Mouse (Mus musculus): ENCODE data around the gene Clrn3. TPM values are rescaled to one million over a fixed set of nuclear protein-coding genes. Genes with fewer than 3 reads are reported as not detected.

Gene Clrn3
- polyA plus RNA-seq, 1 experiment from 2014 or later: 0.33 TPM

DNA sequence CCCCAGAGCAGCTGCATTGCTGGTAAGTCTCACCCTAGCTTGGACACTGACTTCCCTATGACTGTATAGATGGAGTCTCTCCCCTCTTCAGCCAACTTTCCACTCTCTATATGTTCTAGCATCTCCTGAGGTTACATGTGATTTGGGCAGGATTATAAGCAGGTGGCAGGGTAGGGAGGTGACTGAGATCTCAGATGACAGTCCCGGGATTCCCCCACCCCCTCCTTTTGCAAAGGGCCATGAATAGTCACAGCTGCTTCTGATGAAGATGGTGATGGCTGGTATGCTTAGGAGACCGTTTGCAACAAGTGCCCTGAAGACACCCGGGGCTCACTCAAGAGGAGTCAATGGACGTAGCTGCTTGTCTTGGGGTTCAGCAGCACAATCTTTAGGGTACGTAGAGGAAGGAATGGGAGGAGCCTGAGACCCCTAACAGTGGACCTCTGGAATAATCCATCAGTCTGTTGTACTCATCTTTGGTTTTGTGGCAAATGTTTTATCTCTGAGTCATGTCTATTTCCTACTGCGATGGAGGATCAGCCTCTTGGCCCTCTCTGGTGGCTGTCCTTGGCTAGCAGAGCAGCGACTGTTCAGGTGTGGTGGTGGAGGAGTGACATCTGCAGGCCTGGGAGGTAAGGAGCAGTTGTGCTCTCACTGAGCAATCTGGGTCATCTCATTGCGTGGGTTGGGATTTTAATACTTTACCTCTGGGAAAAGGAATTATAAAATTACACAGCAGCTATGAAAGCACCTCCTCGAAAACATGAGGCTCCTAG, 38.5 kb downstream of the Clrn3 start:
- no peaks in the 10 kb centered on the region for H3K27me3 ChIP-seq (ENCODE audit: control insufficient read depth, insufficient read depth, low read length)
- H3K9me3 ChIP-seq (ENCODE audit: control insufficient read depth, low read depth, low read length): no peaks in the 10 kb centered on the region
- H3K4me2 ChIP-seq (replicated peaks; ENCODE audit: low read depth, low read length): no peak overlapping the region
- no peaks in the 10 kb centered on the region for H3K36me3 ChIP-seq (ENCODE audit: control insufficient read depth, insufficient read depth, low read length)
- H3K4me1 ChIP-seq (ENCODE audit: control insufficient read depth, insufficient read depth, low read length): no peaks in the 10 kb centered on the region
- WGBS: 76% methylated on average over 9 of the region's 9 CpGs
- no peak overlapping the region for H3K9ac ChIP-seq (replicated peaks; ENCODE audit: low read depth, low read length)
- H3K4me3 ChIP-seq (ENCODE audit: low read depth, low read length): no peak overlapping the region
- no peak overlapping the region for H3K27ac ChIP-seq (ENCODE audit: low read length)
- ATAC-seq (ENCODE audit: insufficient number of reproducible peaks, insufficient read depth, low FRiP score, low read depth): no peak

DNA sequence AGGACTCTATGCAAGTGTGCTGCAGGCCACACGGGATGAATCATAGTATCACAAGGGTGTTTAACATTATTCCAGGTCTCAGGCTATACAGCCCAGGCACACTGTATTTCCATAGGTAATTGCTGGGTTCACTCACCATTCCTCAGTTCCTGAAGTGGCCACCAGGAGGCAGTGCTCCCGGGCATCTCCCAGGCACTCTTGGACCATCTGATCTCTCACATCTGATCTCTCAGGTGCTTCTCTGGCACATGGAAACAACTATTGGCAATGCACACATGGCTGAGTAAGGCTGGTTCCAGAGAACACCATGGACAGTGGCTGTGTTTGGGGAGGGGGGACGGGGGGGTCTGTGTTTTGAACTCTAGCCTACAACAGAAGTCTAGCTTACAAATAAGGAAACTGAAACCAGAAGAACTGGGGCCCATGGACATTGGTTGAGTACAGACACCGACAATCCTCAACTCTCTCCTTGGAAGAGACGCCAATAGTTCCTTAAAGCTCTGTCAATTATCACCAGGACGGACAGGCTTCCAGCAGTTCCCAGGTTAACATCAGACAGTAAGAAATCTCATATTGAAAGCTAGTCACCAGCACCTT, 40.1 kb downstream of the Clrn3 start:
- Histone ChIP-seq H3K27ac (ENCODE audit: low read length) (no peak overlapping the region), H3K4me1 (ENCODE audit: control insufficient read depth, insufficient read depth, low read length) (no peaks in the 10 kb centered on the region), H3K36me3 (ENCODE audit: control insufficient read depth, insufficient read depth, low read length) (no peaks in the 10 kb centered on the region), H3K27me3 (ENCODE audit: control insufficient read depth, insufficient read depth, low read length) (no peaks in the 10 kb centered on the region), H3K4me2 (replicated peaks; ENCODE audit: low read depth, low read length) (no peak overlapping the region), H3K9ac (replicated peaks; ENCODE audit: low read depth, low read length) (no peak overlapping the region), H3K4me3 (ENCODE audit: low read depth, low read length) (no peak overlapping the region), H3K9me3 (ENCODE audit: control insufficient read depth, low read depth, low read length) (no peaks in the 10 kb centered on the region)
- ATAC-seq (ENCODE audit: insufficient number of reproducible peaks, insufficient read depth, low FRiP score, low read depth): no peak
- 69% methylated on average over 6 of the region's 6 CpGs for WGBS

GRCm38 (mm10) chr7:135487423-135487822, 41.0 kb downstream of the Clrn3 start:
- Histone ChIP-seq H3K27ac (ENCODE audit: low read length) (no peak overlapping the region), H3K4me2 (replicated peaks; ENCODE audit: low read depth, low read length) (no peak overlapping the region), H3K27me3 (ENCODE audit: control insufficient read depth, insufficient read depth, low read length) (no peaks in the 10 kb centered on the region), H3K9me3 (ENCODE audit: control insufficient read depth, low read depth, low read length) (no peaks in the 10 kb centered on the region), H3K4me3 (ENCODE audit: low read depth, low read length) (no peak overlapping the region), H3K36me3 (ENCODE audit: control insufficient read depth, insufficient read depth, low read length) (no peaks in the 10 kb centered on the region), H3K9ac (replicated peaks; ENCODE audit: low read depth, low read length) (no peak overlapping the region), H3K4me1 (ENCODE audit: control insufficient read depth, insufficient read depth, low read length) (no peaks in the 10 kb centered on the region)
- no peak for ATAC-seq (ENCODE audit: insufficient number of reproducible peaks, insufficient read depth, low FRiP score, low read depth)
- 22% methylated on average over 4 of the region's 4 CpGs for WGBS

DNA sequence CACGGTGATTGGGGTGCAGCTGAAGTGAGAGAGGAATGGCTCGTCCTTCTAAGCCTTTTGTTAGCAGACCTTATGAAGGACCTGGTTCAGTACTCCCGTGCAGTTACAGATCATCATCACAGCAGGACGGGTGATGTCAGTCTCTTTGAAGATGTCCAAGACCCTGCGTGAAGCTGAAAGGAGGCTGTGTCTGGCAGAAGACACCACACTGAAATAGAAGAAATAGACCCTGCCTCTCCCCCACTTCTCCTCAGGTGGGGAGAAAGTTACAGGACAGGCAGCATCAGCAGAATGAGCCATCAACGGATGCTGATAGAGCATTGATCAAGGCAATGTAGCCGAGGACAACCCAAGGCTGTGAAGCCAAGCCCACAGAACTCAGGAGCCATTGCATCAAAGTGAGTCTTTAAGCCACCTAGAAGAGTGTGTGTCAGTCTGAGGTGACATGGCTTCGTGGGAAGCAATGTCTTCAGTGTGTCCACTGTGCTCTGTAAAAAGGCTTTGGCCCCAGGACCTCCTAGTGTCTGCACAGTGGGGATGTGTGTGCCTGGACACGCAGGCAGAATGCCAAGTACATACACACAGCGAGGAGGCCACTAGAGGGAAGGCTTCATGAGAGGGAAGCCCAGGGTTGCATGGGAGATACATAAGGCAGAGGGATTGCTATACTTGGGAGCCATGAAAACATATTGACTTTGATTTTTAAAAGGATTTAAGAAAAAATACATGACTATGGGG, 41.6 kb downstream of the Clrn3 start:
- WGBS: 67% methylated on average over 10 of the region's 10 CpGs
- no peak overlapping the region for H3K4me2 ChIP-seq (replicated peaks; ENCODE audit: low read depth, low read length)
- ATAC-seq (ENCODE audit: insufficient number of reproducible peaks, insufficient read depth, low FRiP score, low read depth): no peak

GRCm38 (mm10) chr7:135485796-135486410, 42.6 kb downstream of the Clrn3 start:
- Histone ChIP-seq H3K36me3 (ENCODE audit: control insufficient read depth, insufficient read depth, low read length) (no peaks in the 10 kb centered on the region), H3K4me3 (ENCODE audit: low read depth, low read length) (no peak overlapping the region), H3K4me1 (ENCODE audit: control insufficient read depth, insufficient read depth, low read length) (no peaks in the 10 kb centered on the region), H3K9me3 (ENCODE audit: control insufficient read depth, low read depth, low read length) (no peaks in the 10 kb centered on the region), H3K27ac (ENCODE audit: low read length) (no peak overlapping the region), H3K27me3 (ENCODE audit: control insufficient read depth, insufficient read depth, low read length) (no peaks in the 10 kb centered on the region), H3K4me2 (replicated peaks; ENCODE audit: low read depth, low read length) (no peak overlapping the region), H3K9ac (replicated peaks; ENCODE audit: low read depth, low read length) (no peak overlapping the region)
- ATAC-seq (ENCODE audit: insufficient number of reproducible peaks, insufficient read depth, low FRiP score, low read depth): no peak; the same call in 1 of the 2 replicates
- WGBS: 32% methylated on average over 12 of the region's 12 CpGs

More for the DNA sequence above, 41.6 kb downstream of the Clrn3 start:
- H3K4me3 ChIP-seq (ENCODE audit: low read depth, low read length): no peak overlapping the region
- H3K9me3 ChIP-seq (ENCODE audit: control insufficient read depth, low read depth, low read length): no peaks in the 10 kb centered on the region
- H3K4me1 ChIP-seq (ENCODE audit: control insufficient read depth, insufficient read depth, low read length): no peaks in the 10 kb centered on the region
- H3K36me3 ChIP-seq (ENCODE audit: control insufficient read depth, insufficient read depth, low read length): no peaks in the 10 kb centered on the region
- no peak overlapping the region for H3K27ac ChIP-seq (ENCODE audit: low read length)
- H3K27me3 ChIP-seq (ENCODE audit: control insufficient read depth, insufficient read depth, low read length): no peaks in the 10 kb centered on the region
- H3K9ac ChIP-seq (replicated peaks; ENCODE audit: low read depth, low read length): no peak overlapping the region

GRCm38 (mm10) chr7:135485116-135485795, 43.2 kb downstream of the Clrn3 start:
- Histone ChIP-seq H3K9ac (replicated peaks; ENCODE audit: low read depth, low read length) (no peak overlapping the region), H3K9me3 (ENCODE audit: control insufficient read depth, low read depth, low read length) (no peaks in the 10 kb centered on the region), H3K27ac (ENCODE audit: low read length) (no peak overlapping the region), H3K36me3 (ENCODE audit: control insufficient read depth, insufficient read depth, low read length) (no peaks in the 10 kb centered on the region), H3K4me3 (ENCODE audit: low read depth, low read length) (no peak overlapping the region), H3K27me3 (ENCODE audit: control insufficient read depth, insufficient read depth, low read length) (no peaks in the 10 kb centered on the region), H3K4me2 (replicated peaks; ENCODE audit: low read depth, low read length) (no peak overlapping the region), H3K4me1 (ENCODE audit: control insufficient read depth, insufficient read depth, low read length) (no peaks in the 10 kb centered on the region)
- 19% methylated on average over 10 of the region's 10 CpGs for WGBS
- ATAC-seq (ENCODE audit: insufficient number of reproducible peaks, insufficient read depth, low FRiP score, low read depth): no peak

DNA sequence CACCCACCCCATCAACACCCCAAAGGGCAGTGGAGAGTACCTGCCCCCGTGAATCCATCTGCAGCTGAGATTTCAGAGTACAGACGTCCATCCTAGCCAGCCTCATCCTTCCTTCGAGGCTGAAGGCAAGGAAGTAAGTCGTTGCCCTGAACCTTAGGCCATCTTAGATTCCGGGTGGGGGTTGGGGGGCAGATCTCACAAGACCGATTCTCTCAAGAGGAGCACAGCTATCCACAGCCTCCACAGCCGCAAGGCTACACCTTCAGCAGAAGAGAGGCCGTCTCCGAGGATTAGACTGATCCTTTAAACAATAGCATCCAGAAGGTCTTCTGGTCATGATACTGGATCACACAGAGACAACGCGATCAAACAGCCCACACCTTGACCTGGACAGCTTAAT, 44.1 kb downstream of the Clrn3 start:
- H3K9ac ChIP-seq (replicated peaks; ENCODE audit: low read depth, low read length): no peak overlapping the region
- no peaks in the 10 kb centered on the region for H3K36me3 ChIP-seq (ENCODE audit: control insufficient read depth, insufficient read depth, low read length)
- no peaks in the 10 kb centered on the region for H3K27me3 ChIP-seq (ENCODE audit: control insufficient read depth, insufficient read depth, low read length)
- WGBS: 47% methylated on average over 11 of the region's 11 CpGs
- H3K4me1 ChIP-seq (ENCODE audit: control insufficient read depth, insufficient read depth, low read length): no peaks in the 10 kb centered on the region
- ATAC-seq (ENCODE audit: insufficient number of reproducible peaks, insufficient read depth, low FRiP score, low read depth): no peak
- no peaks in the 10 kb centered on the region for H3K9me3 ChIP-seq (ENCODE audit: control insufficient read depth, low read depth, low read length)
- no peak overlapping the region for H3K4me3 ChIP-seq (ENCODE audit: low read depth, low read length)
- no peak overlapping the region for H3K4me2 ChIP-seq (replicated peaks; ENCODE audit: low read depth, low read length)
- H3K27ac ChIP-seq (ENCODE audit: low read length): no peak overlapping the region

DNA sequence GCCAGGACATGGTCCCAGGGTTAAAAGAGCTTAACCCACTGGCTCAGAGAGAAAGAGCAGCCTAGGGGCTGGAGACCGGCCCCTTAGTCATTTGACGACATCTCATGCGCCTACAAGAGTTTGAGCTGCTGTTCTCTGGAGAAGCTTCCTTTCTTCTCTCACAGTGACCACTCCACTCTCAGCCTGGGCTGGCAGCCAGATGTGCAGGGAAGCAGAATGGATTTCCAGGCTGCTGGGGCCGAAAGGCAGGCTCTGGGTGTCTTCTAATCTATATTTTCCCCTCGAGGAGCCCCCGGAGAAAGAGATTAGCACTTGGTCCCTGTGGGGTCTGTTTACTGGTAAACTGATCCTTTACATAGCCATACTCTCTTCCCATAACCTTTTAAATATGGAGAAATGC, 44.7 kb downstream of the Clrn3 start:
- H3K9me3 ChIP-seq (ENCODE audit: control insufficient read depth, low read depth, low read length): no peaks in the 10 kb centered on the region
- WGBS: 61% methylated on average over 6 of the region's 6 CpGs
- H3K4me2 ChIP-seq (replicated peaks; ENCODE audit: low read depth, low read length): no peak overlapping the region
- ATAC-seq (ENCODE audit: insufficient number of reproducible peaks, insufficient read depth, low FRiP score, low read depth): no peak
- no peaks in the 10 kb centered on the region for H3K27me3 ChIP-seq (ENCODE audit: control insufficient read depth, insufficient read depth, low read length)
- H3K9ac ChIP-seq (replicated peaks; ENCODE audit: low read depth, low read length): no peak overlapping the region
- H3K27ac ChIP-seq (ENCODE audit: low read length): no peak overlapping the region
- H3K36me3 ChIP-seq (ENCODE audit: control insufficient read depth, insufficient read depth, low read length): no peaks in the 10 kb centered on the region
- H3K4me1 ChIP-seq (ENCODE audit: control insufficient read depth, insufficient read depth, low read length): no peaks in the 10 kb centered on the region
- no peak overlapping the region for H3K4me3 ChIP-seq (ENCODE audit: low read depth, low read length)

Measured in stomach, embryonic 14.5 days (tissue).